Mouse (Mus musculus): Measurements from ENCODE around the gene Dbndd2.

DNA sequence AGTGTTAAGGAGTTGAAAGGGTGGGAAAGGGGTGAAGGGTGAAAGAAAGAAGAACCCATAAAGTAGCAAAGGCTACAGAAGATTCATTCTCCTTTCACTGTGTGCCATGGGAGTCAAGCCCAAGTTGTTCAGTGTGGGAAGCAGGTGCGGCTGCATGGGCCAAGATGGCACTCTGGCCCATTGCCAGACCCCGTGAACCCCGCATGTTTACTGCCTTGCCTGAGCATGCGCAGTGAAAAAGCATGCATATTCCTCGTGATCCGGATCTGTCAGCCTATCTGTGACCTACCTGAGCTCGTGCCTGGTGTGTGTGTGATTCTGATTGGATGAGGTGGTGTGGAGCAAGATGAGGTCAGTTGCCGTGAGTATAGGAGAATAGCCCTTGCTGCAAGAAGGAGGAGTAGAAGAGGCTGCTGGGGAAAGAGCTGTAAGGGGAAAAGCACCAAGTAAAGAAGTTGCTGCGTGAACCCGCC, 37.4 kb downstream of the Dbndd2 start:
- TF ChIP-seq CTCF (IDR thresholded peaks at IDR 0.05; ENCODE audit: borderline replicate concordance, control insufficient read depth, extremely low read depth, insufficient read depth, low read length, poor library complexity) (no peak), POLR2A (IDR thresholded peaks at IDR 0.05; ENCODE audit: control insufficient read depth, extremely low read depth, insufficient read depth, low read length, poor library complexity) (no peak)

Data from thymus, adult 2 months (tissue).